Mouse (Mus musculus) neural tube, embryonic 14.5 days (tissue): ENCODE data around the gene Hist1h2bf. TPM values are rescaled to one million over a fixed set of nuclear protein-coding genes. Genes with fewer than 3 reads are reported as not detected.
"Not testable (repeated sequence)": the region's sequence is repeated elsewhere in the genome, so short reads cannot be mapped to it uniquely, and the experiment has no call there.

Source experiments
- ATAC-seq: fragments of 200-750 bp; cut with Nextera tagmentation; 2 replicates; pipeline ENCODE4 v1.8.0; 2017; ENCODE audit warnings: low read depth, mild to moderate bottlenecking, moderate TSS enrichment, moderate library complexity
- H3K27ac ChIP-seq: fragments of 300-500 bp; sonication (generic); 2 replicates; pipeline ENCODE4 v1.5.1; 2014; ENCODE audit warnings: low read depth, mild to moderate bottlenecking, control low read depth, low read length, moderate library complexity, mixed read lengths
- H3K27me3 ChIP-seq: fragments of 300-500 bp; sonication (generic); 2 replicates; pipeline ENCODE4 v1.6.1; 2014; ENCODE audit warnings: low read length; ENCODE audit not compliant: control insufficient read depth, insufficient read depth
- H3K36me3 ChIP-seq: fragments of 300-500 bp; sonication (generic); 2 replicates; pipeline ENCODE4 v1.6.1; 2014; ENCODE audit warnings: low read length, mixed read lengths; ENCODE audit not compliant: control insufficient read depth, insufficient read depth
- H3K4me1 ChIP-seq: fragments of 300-500 bp; sonication (generic); 2 replicates; pipeline ENCODE4 v1.6.1; 2014; ENCODE audit warnings: low read length; ENCODE audit not compliant: control insufficient read depth, insufficient read depth
- H3K4me2 ChIP-seq: fragments of 300-500 bp; sonication (generic); 2 replicates; pipeline ENCODE4 v1.6.1; 2014; ENCODE audit warnings: mild to moderate bottlenecking, low read depth, low read length, control low read depth
- H3K4me3 ChIP-seq: fragments of 300-500 bp; sonication (generic); 2 replicates; pipeline ENCODE4 v1.5.1; 2014; ENCODE audit warnings: low read depth, low read length, control low read depth, mixed read lengths
- H3K9ac ChIP-seq: fragments of 300-500 bp; sonication (generic); replicated peaks from 2 replicates; pipeline ENCODE4 v1.6.1; 2014; ENCODE audit warnings: low read depth, mild to moderate bottlenecking, control low read depth, low read length, mixed read lengths
- H3K9me3 ChIP-seq: fragments of 300-500 bp; sonication (generic); 2 replicates; pipeline ENCODE4 v1.6.1; 2016; ENCODE audit warnings: low read length; ENCODE audit not compliant: control insufficient read depth
- WGBS: fragments of 180-500 bp; shearing (Covaris S2); extraction: QIAGEN DNeasy Blood & Tissue Kit; methylation state at CpG from one replicate; pipeline ENCODE4 v1.1.7; 2014; 5-methylcytosine and 5-hydroxymethylcytosine counted together
- polyA plus RNA-seq: library from polyadenylated mRNA; unstranded; fragments of >200 nt; fragmentation: Nextera tagmentation; extraction: Ambion mirVana; gene quantifications from 2 replicates; pipeline ENCODE4 v1.2.1, GENCODE M21; 2014

Hist1h2bf gene
- polyA plus RNA-seq, 1 experiment from 2014 or later = not detected

DNA sequence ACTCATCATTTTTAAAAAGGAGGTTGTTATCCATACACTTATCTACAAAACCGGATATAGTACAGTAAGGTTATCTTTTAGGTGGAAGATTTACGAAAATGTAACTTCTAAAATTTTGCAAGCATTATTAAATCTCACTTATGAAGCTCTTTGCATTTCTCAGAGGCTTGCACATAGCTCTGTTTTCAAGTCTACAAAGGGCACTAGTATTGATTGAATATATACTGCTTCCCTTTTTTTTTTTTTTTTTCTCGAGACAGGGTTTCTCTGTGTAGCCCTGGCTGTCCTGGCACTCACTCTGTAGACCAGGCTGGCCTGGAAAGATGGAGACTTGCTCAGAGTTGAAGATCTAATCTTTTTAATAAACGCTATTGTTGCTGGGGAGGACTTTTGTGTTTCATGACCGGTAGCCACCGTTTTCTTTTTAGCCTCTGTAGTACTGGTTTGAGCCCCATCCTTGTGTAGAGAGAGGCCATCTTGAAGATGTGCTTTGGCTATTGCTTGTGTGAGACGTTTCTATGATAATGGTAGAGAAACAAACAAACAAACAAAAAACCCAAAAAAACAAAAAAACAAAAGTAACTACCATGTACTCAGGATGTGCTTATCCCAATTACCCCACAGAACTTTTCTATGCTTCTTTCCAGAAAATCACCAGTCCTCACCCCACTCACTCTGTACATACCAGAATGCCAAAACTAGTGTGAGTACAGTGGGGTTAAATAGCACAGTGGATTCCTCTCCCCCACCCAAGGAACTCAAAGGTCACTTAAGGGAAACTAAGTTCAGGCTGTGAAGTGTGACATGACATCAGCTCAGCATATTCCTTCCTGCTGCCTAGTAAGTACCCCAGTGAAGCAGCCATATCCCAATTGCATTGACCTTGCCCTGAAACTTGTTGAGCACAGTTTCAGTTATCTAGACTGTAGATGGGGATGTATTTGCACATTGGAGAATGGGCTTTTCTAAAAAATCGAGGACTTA, 21.8 kb downstream of the Hist1h2bf start:
- H3K9ac ChIP-seq = no peak overlapping the region
- ATAC-seq = no peak

DNA sequence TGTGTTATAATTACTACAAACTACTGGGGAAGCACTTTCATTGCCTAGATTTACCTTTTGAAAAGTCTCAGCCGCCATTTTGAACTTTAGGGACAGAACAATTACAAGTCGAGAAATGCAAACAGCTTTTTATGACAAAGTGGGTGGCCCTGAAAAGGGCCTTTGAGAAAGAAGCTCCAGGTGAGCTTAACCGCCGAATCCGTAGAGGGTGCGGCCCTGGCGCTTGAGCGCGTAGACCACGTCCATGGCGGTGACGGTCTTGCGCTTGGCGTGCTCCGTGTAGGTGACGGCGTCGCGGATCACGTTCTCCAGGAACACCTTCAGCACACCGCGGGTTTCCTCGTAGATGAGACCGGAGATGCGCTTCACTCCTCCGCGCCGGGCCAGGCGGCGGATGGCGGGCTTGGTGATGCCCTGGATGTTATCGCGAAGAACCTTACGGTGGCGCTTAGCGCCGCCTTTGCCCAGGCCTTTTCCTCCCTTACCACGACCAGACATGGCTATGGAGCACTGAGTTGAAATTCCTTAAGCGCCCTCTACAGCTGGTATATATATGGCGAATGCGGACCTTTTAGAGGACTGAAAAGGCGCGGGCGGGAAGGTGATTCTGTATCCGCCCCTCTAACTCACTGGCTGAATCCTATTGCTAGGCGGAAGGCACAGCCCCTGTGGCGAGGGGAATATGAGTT, 22.7 kb downstream of the Hist1h2bf start, which contains the start of gene Hist1h4f:
Gene Hist1h4f, minus strand, starts transcription at position 503 of the 689 bp plus-strand sequence.
- Histone ChIP-seq H3K27ac (peak within 1 kb of the TSS; percentile 84), H3K4me2 (peak within 1 kb of the TSS; percentile 52), H3K4me3 (peak within 1 kb of the TSS; percentile 34), H3K9ac (peak within 1 kb of the TSS; percentile 43)
- H3K36me3 ChIP-seq, H3K27me3 ChIP-seq, H3K4me1 ChIP-seq, H3K9me3 ChIP-seq: not testable (repeated sequence)
- WGBS = 1% methylated on average over 44 of the region's 47 CpGs
- peak; percentile 91 for ATAC-seq

More for the DNA sequence above, 21.8 kb downstream of the Hist1h2bf start:
- Histone ChIP-seq H3K4me2 (peak overlapping the region; percentile 52), H3K27me3 (no peaks in the 10 kb centered on the region; the same call in 1 of the 2 replicates), H3K27ac (peak overlapping the region; percentile 84; the same call in 1 of the 2 replicates), H3K9me3 (no peaks in the 10 kb centered on the region), H3K4me1 (0 out of 2 replicates have a peak, but pooled peaks cover 3% of the 10 kb centered on the region), H3K4me3 (peak overlapping the region; percentile 34), H3K36me3 (no peaks in the 10 kb centered on the region)
- 60% methylated on average over 8 of the region's 8 CpGs for WGBS

DNA sequence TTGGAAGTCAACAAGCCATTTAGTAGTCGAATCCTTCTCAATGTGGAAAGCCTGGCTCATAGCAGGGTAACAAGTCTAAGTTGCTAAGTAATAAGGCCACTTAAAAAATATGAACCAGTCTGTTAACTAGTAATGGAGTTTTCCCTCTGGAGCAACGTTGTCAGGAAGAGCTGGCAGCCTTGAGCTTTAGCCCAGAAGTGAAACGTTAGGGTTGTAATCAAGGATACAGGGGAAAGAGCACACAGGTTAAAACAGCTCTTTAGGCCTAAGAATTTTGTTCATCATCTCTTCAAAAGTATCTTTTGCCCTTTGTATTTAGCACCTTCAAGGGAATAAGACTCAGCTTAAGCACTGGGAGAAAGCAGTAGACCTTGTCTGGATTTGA, 23.2 kb downstream of the Hist1h2bf start:
- Histone ChIP-seq H3K9me3 (no peaks in the 10 kb centered on the region), H3K9ac (no peak overlapping the region), H3K4me1 (0 out of 2 replicates have a peak, but pooled peaks cover 3% of the 10 kb centered on the region), H3K36me3 (no peaks in the 10 kb centered on the region), H3K27ac (peak overlapping the region; percentile 84), H3K27me3 (no peaks in the 10 kb centered on the region; the same call in 1 of the 2 replicates), H3K4me3 (peak overlapping the region; percentile 34), H3K4me2 (peak overlapping the region; percentile 52)
- 3% methylated on average over 3 of the region's 3 CpGs for WGBS
- no peak for ATAC-seq

DNA sequence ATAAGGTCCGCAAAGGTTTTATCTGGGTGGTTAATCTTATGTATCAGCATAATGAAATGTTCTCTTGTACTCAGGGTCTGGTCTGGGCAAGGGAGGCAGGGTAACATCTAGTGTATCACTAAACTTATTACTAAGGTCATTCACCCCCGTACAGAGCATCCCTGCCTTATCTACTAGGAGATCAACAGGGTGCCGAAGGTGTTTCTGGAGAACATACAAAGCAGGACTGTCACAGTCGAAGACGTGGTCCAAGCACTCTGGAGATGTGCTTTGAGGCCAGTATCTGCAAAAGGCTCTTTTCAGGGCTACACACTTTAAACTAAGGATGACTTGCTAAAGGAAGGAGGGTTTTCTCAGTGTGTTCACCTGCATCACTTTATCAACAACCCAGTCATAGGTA, 27.3 kb downstream of the Hist1h2bf start:
- no peaks in the 10 kb centered on the region for H3K4me1 ChIP-seq
- no peak overlapping the region for H3K9ac ChIP-seq
- no peak overlapping the region for H3K4me3 ChIP-seq
- ATAC-seq = no peak
- H3K27me3 ChIP-seq = no peaks in the 10 kb centered on the region
- H3K27ac ChIP-seq = no peak overlapping the region
- H3K9me3 ChIP-seq = no peaks in the 10 kb centered on the region
- H3K36me3 ChIP-seq = no peaks in the 10 kb centered on the region
- whole genome bisulfite sequencing = 86% methylated on average over 5 of the region's 5 CpGs
- no peak overlapping the region for H3K4me2 ChIP-seq

DNA sequence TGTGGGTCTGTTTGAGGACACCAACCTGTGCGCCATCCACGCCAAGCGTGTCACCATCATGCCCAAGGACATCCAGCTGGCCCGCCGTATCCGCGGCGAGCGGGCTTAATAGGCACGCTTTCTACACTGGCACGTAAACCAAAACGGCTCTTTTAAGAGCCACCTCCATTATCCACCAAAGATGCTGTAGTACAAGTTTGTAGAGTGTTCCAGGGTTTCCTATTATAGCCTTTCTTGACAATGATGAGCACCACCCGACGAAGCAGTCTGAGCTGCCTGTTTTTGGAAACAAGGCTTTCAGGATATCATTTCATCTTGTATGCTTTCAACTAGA, 29.2 kb downstream of the Hist1h2bf start:
- H3K36me3 ChIP-seq, ATAC-seq, H3K27me3 ChIP-seq, H3K4me1 ChIP-seq, H3K9ac ChIP-seq, H3K9me3 ChIP-seq: not testable (repeated sequence)
- 0% methylated on average over 10 of the region's 14 CpGs for WGBS
- Histone ChIP-seq H3K4me2 (0 out of 2 replicates have a peak overlapping the region, but pooled peaks have one; percentile 18), H3K4me3 (peak overlapping the region; percentile 45), H3K27ac (peak overlapping the region; percentile 87; the same call in 1 of the 2 replicates)

DNA sequence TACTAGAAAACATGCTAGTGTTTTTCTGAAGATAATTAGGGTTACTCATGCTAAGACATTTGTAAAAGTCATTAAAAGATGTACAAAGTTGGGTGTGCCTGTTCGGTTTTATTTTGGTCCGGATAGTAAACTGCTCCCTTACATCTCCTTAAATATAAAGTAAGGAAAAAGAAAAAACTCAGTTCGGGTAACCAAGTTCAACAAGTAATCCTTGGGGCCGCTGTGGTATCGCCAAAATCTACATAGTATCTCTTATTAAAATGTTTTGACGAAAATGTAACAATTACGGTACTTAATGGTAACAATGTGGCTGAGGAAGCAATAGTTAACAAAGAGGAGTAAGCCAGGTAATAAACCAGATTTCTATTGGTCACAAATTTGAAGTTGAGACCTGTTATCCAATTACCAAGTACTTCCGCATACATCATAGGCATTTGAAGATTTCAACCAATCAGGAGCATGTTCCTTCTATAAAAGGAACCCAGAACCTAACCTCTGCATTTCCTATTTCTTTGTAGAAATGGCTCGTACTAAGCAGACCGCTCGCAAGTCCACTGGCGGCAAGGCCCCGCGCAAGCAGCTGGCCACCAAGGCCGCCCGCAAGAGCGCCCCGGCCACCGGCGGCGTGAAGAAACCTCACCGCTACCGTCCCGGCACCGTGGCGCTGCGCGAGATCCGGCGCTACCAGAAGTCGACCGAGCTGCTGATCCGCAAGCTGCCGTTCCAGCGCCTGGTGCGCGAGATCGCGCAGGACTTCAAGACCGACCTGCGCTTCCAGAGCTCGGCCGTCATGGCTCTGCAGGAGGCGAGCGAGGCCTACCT, 29.8 kb downstream of the Hist1h2bf start, which contains the start of gene Hist1h3f:
Gene Hist1h3f, plus strand, starts transcription at position 88 of the 822 bp plus-strand sequence.
- Histone ChIP-seq H3K9me3 (no peaks in the 10 kb centered on the region), H3K4me2 (peak within 1 kb of the TSS; percentile 68), H3K4me3 (peak within 1 kb of the TSS; percentile 45), H3K27me3 (no peaks in the 10 kb centered on the region), H3K9ac (peak within 1 kb of the TSS; percentile 52), H3K4me1 (no peaks in the 10 kb centered on the region), H3K27ac (peak within 1 kb of the TSS; percentile 87), H3K36me3 (no peaks in the 10 kb centered on the region)
- under 1% methylated on average over 25 of the region's 45 CpGs for WGBS
- ATAC-seq = peak; percentile 96

DNA sequence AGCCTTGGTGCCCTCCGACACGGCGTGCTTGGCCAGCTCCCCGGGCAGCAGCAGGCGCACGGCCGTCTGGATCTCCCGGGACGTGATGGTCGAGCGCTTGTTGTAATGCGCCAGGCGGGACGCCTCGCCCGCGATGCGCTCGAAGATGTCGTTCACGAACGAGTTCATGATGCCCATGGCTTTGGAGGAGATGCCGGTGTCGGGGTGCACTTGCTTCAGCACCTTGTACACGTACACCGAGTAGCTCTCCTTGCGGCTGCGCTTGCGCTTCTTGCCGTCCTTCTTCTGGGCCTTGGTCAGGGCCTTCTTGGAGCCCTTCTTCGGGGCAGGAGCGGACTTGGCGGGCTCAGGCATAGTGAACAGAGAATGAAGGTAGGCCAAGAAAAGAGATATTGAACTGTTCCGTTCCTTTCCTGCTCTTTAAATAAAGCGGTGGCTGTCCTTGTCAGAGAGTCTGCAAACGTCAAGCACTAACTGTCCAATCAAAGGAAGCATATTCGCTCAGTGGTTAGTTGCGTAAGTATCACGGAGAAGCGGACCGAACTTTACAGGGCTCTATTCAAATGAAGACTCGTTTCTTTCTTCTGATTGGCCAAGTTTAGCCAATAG, 30.9 kb downstream of the Hist1h2bf start, which contains the start of gene Hist1h2bh:
Gene Hist1h2bh, minus strand, starts transcription at position 394 of the 609 bp plus-strand sequence.
- Histone ChIP-seq H3K4me3 (peak within 1 kb of the TSS; percentile 45), H3K4me2 (peak within 1 kb of the TSS; percentile 68), H3K9ac (peak within 1 kb of the TSS; percentile 32; the same call in 1 of the 2 replicates), H3K27ac (peak within 1 kb of the TSS; percentile 66)
- not testable (repeated sequence) for H3K36me3 ChIP-seq, H3K27me3 ChIP-seq, H3K4me1 ChIP-seq, H3K9me3 ChIP-seq
- WGBS = under 1% methylated on average over 32 of the region's 42 CpGs
- peak; percentile 91 for ATAC-seq
